Mouse (Mus musculus): ENCODE results near the gene Gm8947.
A peak's percentile ranks its signal among the peaks of the same experiment; 100 is the strongest.

Gm8947 gene

DNA sequence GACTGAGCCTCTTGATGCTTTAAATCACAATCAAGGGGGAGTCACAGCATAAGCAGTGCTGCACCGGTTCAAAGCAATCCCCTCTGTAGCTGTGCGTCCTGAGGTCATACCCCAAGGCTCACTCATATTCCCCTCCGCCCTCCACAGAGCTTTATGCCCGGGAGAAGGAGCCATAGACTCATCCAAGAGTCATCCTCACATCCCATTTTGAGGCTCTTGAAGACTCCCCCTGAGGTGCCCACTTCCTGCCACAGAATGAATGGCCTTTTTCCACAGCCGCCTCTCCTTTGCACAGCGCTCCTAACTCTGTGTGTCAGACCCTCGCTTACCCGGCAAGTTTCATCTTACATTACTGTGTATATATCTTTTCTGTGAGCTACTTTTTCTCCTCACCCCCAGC lies 35.3 kb downstream of the Gm8947 start:
- DNase-seq (ENCODE audit: low spot score) = no peak

DNA sequence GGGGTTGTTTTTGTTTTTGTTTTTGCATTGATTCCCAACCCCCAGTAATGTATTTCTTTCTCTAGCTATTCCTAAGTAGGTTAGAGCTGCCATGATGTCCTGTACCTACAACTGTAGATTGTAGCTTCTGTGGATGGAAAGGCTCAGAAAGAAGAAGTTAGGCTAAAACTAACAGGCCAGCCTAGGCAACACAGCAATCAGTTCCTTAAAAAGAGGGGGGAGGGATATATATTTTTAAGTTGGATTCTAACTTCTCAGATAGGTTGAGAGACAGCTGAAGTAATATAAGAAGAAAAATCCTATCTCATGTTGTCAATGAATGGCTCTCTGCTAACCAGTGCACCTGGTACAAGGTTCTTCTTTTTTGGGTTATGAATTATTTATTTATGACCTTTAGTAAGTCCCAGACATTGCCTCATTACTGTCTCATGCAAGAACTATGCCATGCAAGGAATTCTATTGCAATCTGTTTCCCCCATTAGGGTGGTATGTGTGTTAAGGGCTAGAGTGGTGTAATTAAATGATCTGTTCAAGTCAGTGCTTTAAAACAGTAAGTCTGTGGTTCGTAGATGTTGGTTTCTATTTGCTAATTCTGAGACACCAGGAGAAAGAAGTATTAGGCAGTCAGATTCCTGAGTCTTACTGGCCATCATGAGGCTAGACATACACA lies 36.3 kb downstream of the Gm8947 start:
- DNase-seq (ENCODE audit: low spot score) = no peak

DNA sequence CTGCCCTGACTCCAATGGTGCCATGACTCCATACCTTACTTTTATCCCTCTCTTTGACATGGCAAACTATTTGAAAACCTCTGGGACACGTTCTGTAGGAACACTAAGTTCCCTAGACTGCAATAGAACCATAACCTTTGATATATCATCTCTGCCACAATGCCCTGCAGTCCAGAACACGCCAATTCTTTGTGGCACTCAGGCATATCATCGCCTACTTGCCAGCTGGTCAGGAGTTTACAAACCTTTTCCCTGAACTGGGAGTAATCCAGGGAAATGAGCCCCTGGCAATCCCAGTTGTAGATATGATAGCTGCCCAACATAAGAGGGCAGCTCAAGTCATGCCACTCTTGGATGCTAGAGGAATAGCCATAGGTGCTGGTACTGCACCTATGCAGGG lies 40.2 kb downstream of the Gm8947 start:
- DNase-seq (ENCODE audit: low spot score) = no peak

DNA sequence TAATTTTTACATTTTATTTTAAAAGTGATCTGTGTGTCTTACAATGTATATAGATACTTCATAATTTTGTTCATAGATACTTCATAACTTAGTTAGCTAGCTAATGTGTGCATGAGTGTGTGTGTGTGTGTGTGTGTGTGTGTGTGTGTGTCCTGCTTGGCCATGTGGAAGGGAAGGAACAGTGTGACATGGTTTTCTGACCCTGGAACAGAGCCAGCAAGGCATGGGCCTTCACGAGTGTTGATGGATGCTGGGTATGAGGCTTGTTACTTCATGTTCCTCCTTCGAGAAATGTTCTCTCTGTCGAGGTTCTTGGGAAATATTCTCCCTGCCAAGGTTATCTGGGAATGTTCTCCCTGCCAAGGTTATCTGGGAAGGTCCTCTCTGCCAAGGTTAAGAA lies 41.6 kb downstream of the Gm8947 start:
- DNase-seq (ENCODE audit: low spot score) = no peak

DNA sequence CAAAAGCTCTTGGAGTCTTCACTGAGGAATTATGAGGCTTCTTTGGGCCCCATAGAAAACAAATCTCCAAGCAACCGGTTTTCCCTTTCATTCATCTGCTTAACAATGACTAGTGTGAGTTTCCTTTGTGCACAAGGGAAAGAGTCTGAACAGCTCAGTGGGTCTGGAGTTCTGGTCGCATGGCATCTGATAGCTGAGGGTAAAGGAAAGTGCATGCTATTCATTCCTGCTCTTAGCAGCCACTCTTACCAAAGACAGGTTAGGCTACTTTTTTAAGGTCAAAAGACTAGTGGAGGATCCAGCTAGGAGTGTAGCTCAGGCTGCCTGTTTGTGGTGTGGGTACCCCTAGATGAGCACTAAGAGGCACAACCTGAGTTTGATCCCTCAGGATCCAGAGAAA lies 43.4 kb downstream of the Gm8947 start:
- DNase-seq (ENCODE audit: low spot score) = no peak

DNA sequence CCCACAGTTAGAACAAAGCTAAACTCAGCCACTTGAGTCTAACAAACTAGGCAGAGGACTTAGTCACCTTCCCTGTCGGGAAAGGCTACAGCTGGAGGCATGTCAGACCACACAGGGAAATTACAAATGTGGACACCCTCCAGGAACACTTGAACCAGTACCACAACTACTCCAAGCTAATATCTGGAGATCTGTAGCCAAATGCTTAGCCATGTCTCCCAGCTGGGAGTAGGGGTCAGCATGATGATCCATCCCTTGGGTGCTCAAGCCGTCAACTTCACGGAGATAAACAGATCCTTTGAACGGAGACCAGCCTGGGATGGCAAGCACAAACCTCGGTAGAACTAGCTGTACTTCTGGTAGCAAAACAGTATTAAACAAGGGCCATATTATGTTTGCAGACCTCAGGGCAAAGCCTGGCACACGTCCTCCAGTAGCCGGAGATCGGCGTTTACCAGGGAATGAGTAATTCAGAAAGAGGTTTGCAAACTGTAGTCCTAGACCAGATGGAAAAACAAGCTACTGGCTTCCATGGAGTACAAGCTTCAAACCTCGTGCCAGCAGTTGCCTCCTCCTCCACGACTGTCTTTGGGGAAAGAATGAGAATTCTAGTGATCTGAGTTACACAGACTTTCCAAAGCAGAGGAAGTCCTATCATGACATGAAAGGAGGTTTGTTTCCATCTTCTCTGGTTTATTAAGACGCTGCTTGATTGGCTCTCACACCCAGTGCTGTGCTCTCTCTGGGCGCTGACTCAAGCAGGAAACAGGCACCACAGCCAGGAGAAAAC lies 44.2 kb downstream of the Gm8947 start:
- peak; percentile 61 for DNase-seq (ENCODE audit: low spot score)

DNA sequence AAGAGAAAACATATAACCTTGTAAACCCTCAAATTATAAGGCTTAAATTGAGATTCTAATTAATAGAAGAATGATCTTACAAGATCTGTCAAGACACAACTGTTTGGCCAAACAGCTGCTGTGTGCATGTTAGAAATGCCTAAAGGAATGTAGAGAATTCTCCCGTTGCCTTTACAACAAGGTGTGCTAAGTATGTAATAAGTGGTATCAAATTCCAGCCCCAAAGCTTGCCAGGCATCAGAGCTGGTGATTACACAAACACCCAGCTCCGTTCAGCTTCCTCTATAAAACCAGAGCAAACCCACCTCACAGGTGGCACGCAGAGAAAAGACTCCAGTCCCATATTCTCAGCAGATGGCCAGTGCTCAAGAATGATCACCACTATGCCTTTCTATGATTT lies 45.6 kb downstream of the Gm8947 start:
- DNase-seq (ENCODE audit: low spot score) = peak; percentile 60

DNA sequence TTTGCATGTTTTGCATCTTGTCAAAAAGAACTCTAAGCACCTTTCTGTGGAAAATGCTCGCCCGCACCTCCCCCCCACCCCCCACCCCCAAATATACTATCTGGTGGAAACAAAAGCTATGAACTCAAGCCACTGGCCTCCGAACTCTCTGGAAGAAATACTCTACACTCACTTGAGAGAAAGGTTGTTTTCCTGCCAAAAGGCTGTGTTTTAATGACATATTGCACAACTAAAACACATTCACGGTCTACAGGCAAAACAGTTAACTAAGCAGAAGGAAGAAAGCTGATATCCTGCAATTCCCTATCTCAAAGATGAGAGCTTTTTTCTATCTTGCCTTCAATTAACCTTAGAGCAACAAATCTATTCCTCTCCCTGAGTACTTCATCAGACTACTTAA lies 51.2 kb downstream of the Gm8947 start:
- DNase-seq (ENCODE audit: low spot score) = peak; percentile 54

All from lung, postnatal 25 days (tissue).